Mouse (Mus musculus): Measurements from ENCODE around the gene Krtap16-3. TPM values are rescaled to one million over a fixed set of nuclear protein-coding genes. Genes with fewer than 3 reads are reported as not detected.

Krtap16-3 gene
- polyA plus RNA-seq (2017; shearing (Covaris generic)) = not detected

DNA sequence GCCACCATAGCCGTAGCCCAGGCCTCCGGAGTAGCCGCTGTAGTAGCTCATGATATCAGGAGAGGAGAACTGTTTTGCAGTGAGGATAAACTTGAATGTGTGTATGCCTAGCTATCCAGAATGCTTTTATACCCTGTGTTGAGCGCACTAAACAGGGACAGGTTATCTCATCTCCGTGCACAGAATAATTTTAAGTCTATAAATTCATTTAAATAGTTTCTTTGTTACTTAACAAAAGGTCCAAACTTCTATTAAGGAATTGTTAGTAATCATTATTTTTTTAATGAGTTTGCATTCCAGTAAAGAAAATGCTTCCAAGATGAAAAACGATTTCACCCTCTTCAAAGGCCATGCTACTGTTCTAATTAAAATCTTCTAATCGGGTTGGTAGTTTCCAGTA is at the start of gene Krtap16-3:
TSS of gene Krtap16-3 (minus strand) at position 101 of the 400 bp plus-strand sequence.

DNA sequence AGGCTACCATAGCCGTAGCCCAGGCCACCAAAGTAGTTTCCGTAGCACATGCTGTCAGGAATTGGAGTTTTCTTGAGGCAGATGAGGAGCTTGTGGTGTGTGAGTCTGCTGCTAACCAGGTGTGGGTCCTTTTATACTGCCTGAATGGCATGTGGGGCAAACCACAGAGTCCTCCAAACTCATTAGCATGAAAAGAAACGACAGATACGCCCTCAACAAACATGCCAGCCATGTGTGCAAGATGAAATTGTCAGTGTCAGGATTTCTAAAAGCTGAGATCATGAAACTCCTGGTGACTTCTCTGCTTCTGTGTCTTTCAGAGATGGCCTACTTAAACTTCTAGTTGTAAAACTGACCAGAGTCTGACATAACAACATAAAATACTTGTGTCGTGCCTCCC is 48.0 kb upstream of the Krtap16-3 start, which contains the start of gene Krtap22-2:
TSS of gene Krtap22-2 (minus strand) at position 101 of the 400 bp plus-strand sequence.

DNA sequence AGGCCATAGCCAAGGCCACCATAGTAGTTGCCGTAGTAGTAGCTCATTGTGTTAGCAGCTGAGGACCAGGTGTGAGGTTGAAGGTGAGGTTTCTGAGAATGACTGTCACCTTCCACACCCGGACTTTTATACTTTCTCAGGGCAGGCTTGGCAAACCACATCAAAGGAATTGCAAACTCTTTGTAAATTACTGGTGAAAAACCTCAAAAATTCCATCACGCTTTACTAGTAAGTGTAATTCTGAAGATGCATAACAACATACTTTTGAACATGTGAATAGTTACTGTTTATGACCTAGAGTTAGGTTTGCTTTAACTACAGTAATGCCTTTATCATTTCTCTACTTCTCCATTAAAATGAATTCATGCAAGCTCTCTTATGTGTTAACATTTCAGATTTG is 30.5 kb downstream of the Krtap16-3 start, which contains the start of gene Krtap19-9b:
TSS of gene Krtap19-9b (minus strand) at position 101 of the 400 bp plus-strand sequence.

Other genes with a start within 250 kb of the Krtap16-3 start
- gene Krtap13-1, start 234.0 kb downstream of the Krtap16-3 start, polyA plus RNA-seq (2017; shearing (Covaris generic)) = not detected
- gene Krtap13, start 211.2 kb downstream of the Krtap16-3 start, polyA plus RNA-seq (2017; shearing (Covaris generic)) = not detected
- gene 2310034C09Rik, start 204.0 kb downstream of the Krtap16-3 start, polyA plus RNA-seq (2017; shearing (Covaris generic)) = not detected
- gene 2310057N15Rik, start 188.7 kb downstream of the Krtap16-3 start, polyA plus RNA-seq (2017; shearing (Covaris generic)) = not detected
- not detected for gene Gm5965, start 185.0 kb downstream of the Krtap16-3 start, polyA plus RNA-seq (2017; shearing (Covaris generic))
- gene Gm20741, start 150.7 kb downstream of the Krtap16-3 start, polyA plus RNA-seq (2017; shearing (Covaris generic)) = not detected
- not detected for gene Krtap15, start 142.7 kb downstream of the Krtap16-3 start, polyA plus RNA-seq (2017; shearing (Covaris generic))
- gene Krtap14, start 136.7 kb downstream of the Krtap16-3 start, polyA plus RNA-seq (2017; shearing (Covaris generic)) = not detected
- not detected for gene Krtap19-1, start 93.5 kb downstream of the Krtap16-3 start, polyA plus RNA-seq (2017; shearing (Covaris generic))
- gene Krtap19-2, start 88.6 kb downstream of the Krtap16-3 start, polyA plus RNA-seq (2017; shearing (Covaris generic)) = not detected
- gene Krtap19-3, start 84.8 kb downstream of the Krtap16-3 start, polyA plus RNA-seq (2017; shearing (Covaris generic)) = not detected
- not detected for gene Krtap19-4, start 77.8 kb downstream of the Krtap16-3 start, polyA plus RNA-seq (2017; shearing (Covaris generic))
- not detected for gene Krtap19-5, start 66.4 kb downstream of the Krtap16-3 start, polyA plus RNA-seq (2017; shearing (Covaris generic))
- not detected for gene Krtap19-9b, start 30.6 kb downstream of the Krtap16-3 start, polyA plus RNA-seq (2017; shearing (Covaris generic))
- gene Krtap22-2, start 47.9 kb upstream of the Krtap16-3 start, polyA plus RNA-seq (2017; shearing (Covaris generic)) = not detected
- not detected for gene Gm10229, start 52.4 kb upstream of the Krtap16-3 start, polyA plus RNA-seq (2017; shearing (Covaris generic))
- gene Krtap6-1, start 68.8 kb upstream of the Krtap16-3 start, polyA plus RNA-seq (2017; shearing (Covaris generic)) = not detected
- gene Gm10228, start 78.6 kb upstream of the Krtap16-3 start, polyA plus RNA-seq (2017; shearing (Covaris generic)) = not detected
- not detected for gene Krtap6-5, start 85.0 kb upstream of the Krtap16-3 start, polyA plus RNA-seq (2017; shearing (Covaris generic))
- not detected for gene 1110025L11Rik, start 101.1 kb upstream of the Krtap16-3 start, polyA plus RNA-seq (2017; shearing (Covaris generic))
- not detected for gene Krtap6-3, start 121.1 kb upstream of the Krtap16-3 start, polyA plus RNA-seq (2017; shearing (Covaris generic))
- gene Gm6358, start 178.0 kb upstream of the Krtap16-3 start, polyA plus RNA-seq (2017; shearing (Covaris generic)) = not detected
- gene Gm10061, start 188.2 kb upstream of the Krtap16-3 start, polyA plus RNA-seq (2017; shearing (Covaris generic)) = not detected
- not detected for gene Gm9789, start 195.1 kb upstream of the Krtap16-3 start, polyA plus RNA-seq (2017; shearing (Covaris generic))
- gene Gm7735, start 206.6 kb upstream of the Krtap16-3 start, polyA plus RNA-seq (2017; shearing (Covaris generic)) = not detected
- not detected for gene 1110057P08Rik, start 211.9 kb upstream of the Krtap16-3 start, polyA plus RNA-seq (2017; shearing (Covaris generic))
- gene Krtap20-2, start 243.0 kb upstream of the Krtap16-3 start, polyA plus RNA-seq (2017; shearing (Covaris generic)) = not detected

Measured in inflammation-experienced regulatory T-cells, adult 16 weeks (primary cell).